Mouse (Mus musculus) 3134 (cell line): ENCODE data around the gene Psmb5.

Source experiments
- DNase-seq: peaks from one replicate; pipeline ENCODE4 v3.0.0-alpha.2; 2011; ENCODE audit warnings: low spot score; ENCODE audit not compliant: insufficient read length; ENCODE audit errors: extremely low read depth

Gene Psmb5

GRCm38 (mm10) chr14:54594631-54595414 is 23.0 kb downstream of the Psmb5 start:
- DNase-seq = no peak

- no peak for DNase-seq
These were observed 23.8 kb downstream of the Psmb5 start for GRCm38 (mm10) chr14:54594055-54594454.

- no peak for DNase-seq
These were observed 25.4 kb downstream of the Psmb5 start for GRCm38 (mm10) chr14:54592319-54592934.

DNA sequence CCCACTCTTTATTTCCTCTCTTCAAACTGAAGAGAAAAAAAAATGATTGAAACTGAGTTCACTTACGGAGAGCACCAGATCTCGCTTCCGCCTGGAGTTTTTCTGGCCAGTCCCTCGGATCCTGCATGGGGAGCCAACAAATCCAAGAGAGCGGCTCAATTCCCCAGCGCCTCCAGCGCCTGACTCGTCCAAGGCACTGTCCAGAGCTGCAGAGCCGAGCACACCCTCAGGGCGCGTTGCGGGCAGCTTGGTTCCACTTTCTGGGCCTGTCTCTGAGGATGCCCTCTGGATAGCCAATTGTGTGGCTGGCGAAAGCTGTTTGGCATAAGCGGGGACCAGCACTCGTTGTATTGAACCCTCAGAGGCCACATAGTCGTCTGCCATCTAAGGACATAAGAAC is 26.8 kb downstream of the Psmb5 start:
- DNase-seq = no peak

DNA sequence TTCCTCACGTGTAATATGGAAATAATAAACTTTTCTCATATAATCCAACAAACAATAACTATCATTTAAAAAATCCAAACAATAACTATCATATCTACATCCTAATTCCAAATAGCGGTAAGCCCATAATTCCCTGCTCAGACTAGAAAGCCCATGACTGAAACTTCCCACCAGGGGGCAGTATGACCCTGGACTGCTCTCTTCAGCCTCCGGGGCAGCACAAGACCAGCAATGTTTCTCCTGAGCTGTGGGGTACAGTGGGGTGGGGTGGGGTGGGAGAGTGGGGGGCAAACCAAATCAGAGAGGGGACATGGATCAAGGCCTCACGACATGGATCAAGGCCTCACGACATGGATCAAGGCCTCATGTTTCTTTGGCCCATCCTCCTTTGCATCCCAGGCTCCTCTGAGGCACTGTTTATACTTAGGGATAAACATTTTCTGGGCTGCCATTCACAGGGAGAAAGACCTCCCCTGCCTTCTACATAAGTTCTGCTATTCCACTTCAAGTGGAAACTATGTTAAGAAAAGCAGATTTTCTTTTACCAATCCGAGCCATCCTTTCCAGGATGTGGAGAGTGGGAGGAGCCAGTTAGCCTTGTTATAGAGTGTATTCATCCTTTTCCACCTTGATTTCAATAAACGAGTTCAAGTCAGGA is 34.0 kb downstream of the Psmb5 start:
- no peak for DNase-seq

DNA sequence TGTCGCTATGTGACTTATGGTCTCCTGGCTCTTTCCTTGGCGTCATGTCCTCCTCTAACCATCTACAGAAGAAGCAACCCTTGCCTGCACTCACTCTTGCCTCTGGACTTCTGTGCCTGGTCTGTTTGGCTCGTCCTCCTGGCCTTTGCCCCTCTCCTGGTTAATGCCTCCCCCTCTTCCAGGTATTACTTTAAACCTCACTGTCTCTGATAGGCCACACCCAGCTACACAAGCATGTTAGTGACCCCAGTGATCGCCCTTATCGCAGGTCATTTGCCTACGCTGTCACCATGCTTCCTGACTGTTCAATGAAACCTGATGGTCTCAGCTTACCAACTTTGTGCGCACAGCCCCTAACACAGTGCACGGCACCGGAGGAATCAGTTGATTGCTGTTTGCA is 35.3 kb downstream of the Psmb5 start:
- no peak for DNase-seq

GRCm38 (mm10) chr14:54579638-54580037 is 38.2 kb downstream of the Psmb5 start:
- DNase-seq = no peak

- peak; percentile 66 for DNase-seq
These were observed 39.8 kb downstream of the Psmb5 start for GRCm38 (mm10) chr14:54578063-54578462.

DNA sequence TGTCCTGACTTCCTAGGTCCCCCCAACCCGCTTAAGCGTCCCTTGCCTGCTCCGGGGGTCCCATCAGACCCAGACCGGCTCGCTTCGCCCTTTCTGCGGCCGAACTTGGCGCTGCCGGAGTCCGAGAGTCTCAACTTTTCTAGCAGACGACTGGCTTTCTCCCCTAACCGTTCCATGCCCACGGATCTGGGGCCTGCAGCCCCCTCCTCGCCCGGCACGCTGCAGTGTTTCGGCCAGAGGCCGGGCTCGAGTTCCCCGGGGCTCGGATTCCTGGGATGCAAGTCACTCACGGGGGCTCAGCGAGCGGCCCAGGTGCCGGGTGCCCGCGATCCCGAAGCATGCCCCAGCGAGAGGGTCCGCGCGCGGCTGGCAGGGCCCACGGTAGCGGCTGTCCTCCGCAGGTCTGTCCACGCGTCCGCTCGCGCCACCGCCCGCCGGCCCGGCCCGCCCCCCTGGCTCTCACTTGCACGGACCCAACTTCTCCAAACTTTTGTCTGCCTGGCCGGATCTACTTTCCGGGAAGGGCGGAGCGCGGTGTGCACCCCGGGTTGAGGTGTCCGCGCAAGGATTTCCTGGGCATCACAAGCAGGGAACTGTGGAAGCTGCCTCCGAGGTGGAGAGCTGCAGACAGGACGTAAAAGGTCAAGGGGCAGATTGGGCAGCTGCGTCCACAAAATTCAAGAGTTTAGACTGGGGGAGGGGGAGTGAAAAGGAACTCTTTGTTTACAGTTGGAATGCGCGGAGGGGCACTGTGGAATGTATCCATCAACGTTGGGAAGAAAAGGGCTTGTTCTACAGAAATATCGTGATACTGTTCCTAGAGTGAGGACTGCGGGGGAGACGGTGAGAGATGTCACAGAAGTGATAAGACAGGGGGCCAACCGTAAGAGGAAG is 40.5 kb downstream of the Psmb5 start, which contains the start of gene Ajuba:
Gene Ajuba (minus strand): TSS at position 470 of the 894 bp plus-strand sequence.
- DNase-seq = peak; percentile 93

- DNase-seq = peak; percentile 66
These were observed 41.4 kb downstream of the Psmb5 start for GRCm38 (mm10) chr14:54576241-54577088.

DNA sequence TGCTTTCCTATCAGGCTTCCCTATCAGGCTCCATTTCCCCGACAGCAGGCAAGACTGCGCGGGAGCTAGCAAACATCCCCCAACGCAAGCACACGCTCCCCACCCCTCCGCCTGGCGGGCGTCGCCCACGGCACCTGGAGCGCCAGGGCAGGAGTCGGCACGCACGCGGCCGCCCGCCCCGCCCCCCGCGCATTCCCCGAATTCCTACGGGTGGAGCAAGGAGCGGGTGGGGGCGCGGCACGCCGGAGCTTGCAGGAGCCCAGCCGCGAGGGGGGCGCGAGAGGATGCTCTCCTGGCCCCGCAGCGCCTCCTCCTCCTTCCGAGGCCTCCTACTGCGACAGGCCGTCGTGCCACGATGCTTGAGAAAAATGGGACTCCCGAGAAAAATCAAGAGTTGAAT is 42.2 kb downstream of the Psmb5 start:
- DNase-seq = peak; percentile 95

GRCm38 (mm10) chr14:54575031-54575430 is 42.8 kb downstream of the Psmb5 start:
- DNase-seq = no peak

GRCm38 (mm10) chr14:54574253-54574652 is 43.6 kb downstream of the Psmb5 start:
- DNase-seq = peak; percentile 68

DNA sequence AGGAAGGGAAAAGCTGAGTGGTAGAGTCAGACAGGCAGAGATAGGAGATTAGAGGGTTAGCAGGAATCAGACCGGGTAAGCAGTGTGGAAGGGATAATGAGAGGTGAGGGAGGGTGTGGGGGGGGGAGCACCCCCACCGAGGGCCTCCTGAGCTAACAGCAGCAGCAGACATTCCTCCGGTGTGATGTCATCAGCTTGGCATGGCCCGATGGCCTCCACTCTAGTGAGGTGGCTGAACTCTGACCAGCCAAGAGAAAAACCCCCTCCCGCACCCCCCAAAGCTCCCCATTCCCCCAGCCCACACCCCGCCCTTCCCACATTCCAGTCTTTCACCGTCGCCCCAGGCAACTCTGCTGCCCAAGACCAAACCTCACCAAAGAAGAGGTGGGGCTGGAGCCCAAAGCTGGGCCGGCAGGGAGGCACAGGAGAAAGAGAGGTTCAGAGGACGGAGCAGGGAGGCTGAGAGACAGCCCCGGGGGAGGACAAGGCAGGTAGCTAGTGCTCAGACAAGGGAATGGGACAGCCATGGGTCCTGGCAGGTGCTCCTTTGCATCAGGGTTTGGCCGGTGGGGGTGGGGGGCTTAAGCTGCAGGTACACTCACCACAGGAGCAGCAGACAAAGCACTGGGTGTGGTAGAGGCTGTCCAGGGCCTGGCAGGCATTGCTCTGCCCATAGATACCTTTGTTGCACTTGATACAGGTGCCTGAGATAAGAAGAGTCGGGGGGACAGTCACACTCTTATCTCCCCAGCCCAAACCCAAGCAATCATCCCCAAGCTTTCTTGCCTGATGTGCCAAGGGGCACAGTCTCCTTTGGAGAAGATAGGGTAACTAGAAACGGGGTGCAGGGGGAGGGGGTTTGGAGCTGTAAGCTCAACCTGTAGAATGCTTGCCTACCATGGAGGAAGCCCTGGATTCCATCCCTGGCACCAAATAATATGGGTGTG is 44.8 kb downstream of the Psmb5 start:
- peak; percentile 91 for DNase-seq

GRCm38 (mm10) chr14:54572122-54572521 is 45.7 kb downstream of the Psmb5 start:
- DNase-seq = no peak

GRCm38 (mm10) chr14:54569451-54570392 is 48.1 kb downstream of the Psmb5 start:
- no peak for DNase-seq

GRCm38 (mm10) chr14:54568694-54569414 is 49.0 kb downstream of the Psmb5 start:
- DNase-seq = peak; percentile 52
